Mouse (Mus musculus) spleen, adult 18-20 months (tissue): ENCODE measurements around the gene Arhgef6.

Experiments used
- DNase-seq, 2 experiments: peaks; one replicate each; pipeline ENCODE4 v3.0.0; 2022; ENCODE audit warnings: mixed read lengths in 2 of 2

The Arhgef6 gene

GRCm38 (mm10) chrX:57338371-57339211 lies at the start of gene Arhgef6:
Arhgef6 (minus strand) TSS chrX:57338729.
- DNase-seq = peak in 1 of 2 experiments; percentile 14

DNA sequence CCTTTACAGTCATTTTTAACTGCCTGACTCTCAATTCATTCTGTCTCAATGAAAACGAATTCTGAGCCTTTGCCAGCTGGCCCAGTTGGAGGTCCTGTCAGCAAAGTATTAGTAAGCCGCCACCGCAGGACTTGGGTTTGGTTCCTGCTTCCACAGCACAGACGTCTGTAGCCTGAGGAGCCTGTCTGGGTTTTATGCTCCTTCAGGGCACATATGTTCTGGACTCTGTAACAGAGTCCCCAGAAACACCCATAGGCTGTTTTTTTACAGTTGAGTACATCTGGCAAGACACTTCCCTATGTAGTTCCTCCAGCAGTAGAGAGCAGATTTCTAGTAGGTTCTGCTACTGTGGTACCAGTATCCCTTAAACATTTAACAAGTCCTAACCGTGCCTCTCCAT lies 42.4 kb upstream of the Arhgef6 start:
- DNase-seq = no peak

DNA sequence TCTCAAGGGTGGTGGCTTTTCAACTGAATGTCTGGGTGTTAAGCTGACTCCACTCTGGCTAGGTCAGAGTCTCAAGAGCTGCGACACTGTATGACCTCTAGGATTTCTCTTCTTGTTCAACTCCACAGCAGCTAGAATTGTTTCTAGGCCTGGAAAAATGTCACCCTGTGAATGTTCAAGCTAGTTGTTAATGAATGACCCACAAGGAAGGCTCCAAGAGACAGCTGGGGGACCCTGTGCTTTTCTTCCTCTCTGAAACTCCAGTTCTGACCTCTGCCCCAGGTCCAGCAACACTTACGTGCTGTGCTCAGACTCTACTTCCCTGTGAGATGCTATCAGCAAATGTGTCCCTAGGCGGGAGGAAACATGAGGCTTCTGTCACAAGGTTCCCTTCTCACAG lies 40.0 kb upstream of the Arhgef6 start:
- no peak for DNase-seq

DNA sequence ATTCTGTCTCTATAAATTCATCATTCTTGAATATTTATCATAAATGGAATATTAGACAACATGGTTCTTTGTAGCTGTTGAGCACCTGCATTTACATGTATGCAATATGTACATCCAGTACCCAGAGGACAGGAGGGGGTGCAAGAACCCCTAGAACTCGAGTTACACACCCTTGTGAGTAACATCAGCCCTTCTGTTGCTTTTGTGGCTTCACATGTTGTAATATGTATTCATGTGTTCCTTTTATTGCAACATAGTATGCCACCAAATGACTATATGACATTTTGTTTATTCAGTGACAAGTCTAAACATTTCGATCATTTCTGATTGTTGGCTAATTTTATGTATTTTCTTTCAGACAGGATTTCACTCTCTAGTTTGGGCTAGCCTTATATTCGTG lies 38.6 kb upstream of the Arhgef6 start:
- no peak for DNase-seq

DNA sequence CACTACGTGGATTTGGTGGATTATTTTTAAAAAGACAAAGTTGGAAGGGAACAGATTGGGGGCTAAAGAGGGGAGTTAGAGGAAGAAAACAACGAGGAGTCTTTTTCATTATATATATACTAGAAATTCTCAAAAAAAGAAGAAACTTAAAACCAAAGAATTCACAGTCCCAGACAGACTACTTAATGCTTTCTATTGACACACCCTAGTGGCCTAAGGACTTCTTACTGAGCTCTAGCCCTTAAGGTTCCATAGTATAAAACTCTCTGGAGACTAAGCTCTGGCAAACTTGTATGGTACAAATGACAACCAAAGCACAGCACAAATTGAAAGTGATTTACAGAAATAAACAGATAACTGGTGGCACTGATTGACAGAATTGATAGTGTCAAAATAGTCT lies 35.5 kb upstream of the Arhgef6 start:
- DNase-seq = no peak

- no peak for DNase-seq
These were observed 35.0 kb upstream of the Arhgef6 start for GRCm38 (mm10) chrX:57373543-57373942.

GRCm38 (mm10) chrX:57372965-57373364 lies 34.4 kb upstream of the Arhgef6 start:
- no peak for DNase-seq

- no peak for DNase-seq
These were observed 26.5 kb upstream of the Arhgef6 start for GRCm38 (mm10) chrX:57364891-57365569.

- no peak for DNase-seq
These were observed 20.8 kb upstream of the Arhgef6 start for GRCm38 (mm10) chrX:57359316-57359715.

- no peak for DNase-seq
These were observed 691 bp upstream of the Arhgef6 start for GRCm38 (mm10) chrX:57339220-57339619.

DNA sequence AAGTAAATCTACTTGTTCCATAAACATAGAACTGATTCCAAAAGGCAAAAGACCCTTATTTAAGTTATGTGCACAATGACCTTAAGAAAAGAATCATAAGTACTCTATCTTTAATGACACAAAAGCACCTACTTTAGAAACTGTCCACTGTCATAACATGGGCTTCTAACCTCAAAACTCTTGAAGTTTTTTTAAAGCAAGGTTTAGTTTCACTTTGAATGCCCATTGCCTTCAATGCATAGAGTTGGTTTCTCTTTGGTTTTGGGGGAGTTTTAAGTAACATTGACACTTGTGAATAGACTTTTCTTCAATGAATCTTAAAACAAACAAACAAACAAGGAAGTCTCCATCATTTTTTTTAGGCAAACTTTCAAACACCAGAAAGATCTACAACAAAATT lies 947 bp downstream of the Arhgef6 start:
- no peak for DNase-seq

- DNase-seq = peak in 1 of 2 experiments; percentile 10
These were observed 1.6 kb downstream of the Arhgef6 start for GRCm38 (mm10) chrX:57336958-57337357.

DNA sequence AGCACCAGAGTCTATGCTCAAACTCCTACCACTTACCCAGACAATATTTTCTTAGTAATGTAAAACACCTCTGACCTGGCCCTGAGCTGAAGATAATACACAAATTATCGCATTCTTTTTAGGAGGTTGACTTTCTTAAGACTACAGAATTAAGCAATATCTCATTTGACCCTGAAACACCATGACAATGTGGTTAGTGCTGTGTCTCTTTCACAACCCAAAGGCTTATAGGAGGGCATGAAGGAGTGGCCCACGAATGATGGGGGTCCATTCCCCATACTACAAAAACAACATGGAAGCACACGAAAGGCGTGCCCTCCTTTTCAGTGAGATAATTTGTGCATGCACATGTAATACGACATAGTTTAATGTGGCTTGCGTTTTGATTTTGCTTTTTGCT lies 3.2 kb downstream of the Arhgef6 start:
- no peak for DNase-seq

DNA sequence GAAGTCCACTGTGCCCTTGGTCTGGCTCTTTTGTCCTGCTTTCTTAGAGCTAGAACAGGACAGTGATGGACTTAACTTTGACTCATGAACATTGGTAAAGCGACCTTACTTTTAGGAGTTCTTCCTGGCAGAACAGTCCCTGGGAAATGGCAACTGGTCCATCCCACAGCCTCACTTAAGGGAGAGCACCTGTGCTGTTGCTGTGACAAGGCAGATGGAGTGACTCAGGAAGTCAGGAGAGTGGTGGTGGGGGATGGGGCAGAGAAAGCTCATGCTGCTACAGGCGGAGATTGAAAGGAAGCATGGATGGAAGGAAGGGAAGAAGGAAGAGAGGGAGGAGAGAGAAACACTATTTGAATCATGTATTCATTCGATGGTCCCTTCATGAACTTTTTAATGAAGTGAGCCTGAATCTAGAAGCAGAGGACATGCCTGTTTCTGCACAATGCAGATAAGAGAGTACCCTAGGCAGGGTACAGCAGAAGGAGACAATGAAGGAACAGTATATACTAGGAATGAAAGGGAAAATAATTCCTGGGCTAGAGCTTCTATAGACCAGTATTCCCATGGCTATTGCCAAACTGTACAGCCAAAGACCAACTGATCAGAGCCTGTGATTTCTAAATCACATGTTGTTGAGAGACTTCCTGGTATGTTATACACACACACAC lies 10.7 kb downstream of the Arhgef6 start:
- DNase-seq = no peak

GRCm38 (mm10) chrX:57326487-57327221 lies 11.9 kb downstream of the Arhgef6 start:
- DNase-seq = peak; percentile 24 to 41

DNA sequence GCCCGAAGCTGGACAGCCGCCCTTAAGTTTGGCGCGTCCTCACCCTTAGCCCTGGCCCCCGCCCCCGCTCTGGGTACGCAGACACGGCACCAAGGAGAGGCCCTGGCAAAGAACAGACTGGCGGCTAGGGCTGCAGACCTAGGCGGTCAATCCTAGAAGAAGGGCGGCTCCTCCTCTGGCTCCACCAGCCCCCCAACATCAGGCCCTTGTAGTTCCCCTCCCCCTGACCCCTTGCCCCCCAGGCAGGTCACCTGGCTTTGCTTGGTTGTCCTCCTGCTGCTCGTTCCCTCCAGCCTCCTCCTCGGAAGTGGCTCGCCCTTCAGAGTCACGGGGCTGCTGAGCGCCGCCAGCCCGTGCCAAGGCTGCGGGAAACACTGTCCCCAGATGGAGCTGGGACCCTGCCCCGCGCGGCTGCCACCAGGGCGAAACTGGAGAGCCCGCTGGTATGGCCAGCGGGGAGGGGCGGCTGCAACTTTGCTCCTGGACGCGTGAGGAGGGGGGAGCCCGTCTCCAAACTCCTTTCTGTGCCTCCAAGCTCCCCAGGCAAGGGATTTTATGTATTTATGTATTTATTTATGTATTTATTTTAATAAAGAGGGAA lies 12.6 kb downstream of the Arhgef6 start:
- no peak for DNase-seq

DNA sequence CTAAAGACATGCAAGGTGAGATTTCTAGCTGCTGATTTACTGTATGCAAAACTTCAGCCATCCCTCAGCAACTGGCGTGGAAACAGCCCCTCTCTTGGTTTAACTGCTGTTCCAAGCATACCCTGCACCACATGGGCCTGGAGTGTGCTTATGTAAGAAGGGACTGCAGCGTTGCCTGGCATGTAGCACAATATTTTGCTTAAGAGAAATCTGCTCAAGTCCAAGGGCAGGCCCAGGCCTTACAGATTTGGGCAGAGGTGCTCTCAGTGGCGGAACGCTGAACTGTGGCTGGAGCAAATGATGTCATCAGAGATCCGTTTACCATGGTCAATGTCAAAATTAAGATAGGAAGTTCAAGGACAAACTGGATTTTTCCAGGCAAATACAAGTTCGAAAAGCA lies 13.6 kb downstream of the Arhgef6 start:
- no peak for DNase-seq

- no peak for DNase-seq
These were observed 26.5 kb downstream of the Arhgef6 start for GRCm38 (mm10) chrX:57312066-57312465.

DNA sequence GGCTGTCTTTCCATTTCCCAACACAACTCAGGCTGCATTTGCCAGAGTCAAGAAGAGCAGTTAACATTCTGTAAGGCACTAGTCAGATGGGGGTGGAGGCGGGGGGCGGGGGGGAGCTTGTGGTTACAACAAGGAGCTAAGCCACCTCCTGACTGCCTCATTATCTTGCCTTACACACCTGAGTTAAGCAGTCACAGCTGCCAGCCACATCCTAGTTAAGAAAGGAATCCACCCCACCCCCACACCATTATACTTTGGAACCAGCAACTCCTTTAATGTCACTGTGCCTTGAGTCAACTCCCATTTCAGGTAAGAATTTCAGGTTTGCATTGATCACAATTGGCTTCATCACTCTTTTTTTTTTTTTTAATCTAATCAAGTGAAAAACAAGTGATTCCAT lies 28.5 kb downstream of the Arhgef6 start:
- DNase-seq = no peak

DNA sequence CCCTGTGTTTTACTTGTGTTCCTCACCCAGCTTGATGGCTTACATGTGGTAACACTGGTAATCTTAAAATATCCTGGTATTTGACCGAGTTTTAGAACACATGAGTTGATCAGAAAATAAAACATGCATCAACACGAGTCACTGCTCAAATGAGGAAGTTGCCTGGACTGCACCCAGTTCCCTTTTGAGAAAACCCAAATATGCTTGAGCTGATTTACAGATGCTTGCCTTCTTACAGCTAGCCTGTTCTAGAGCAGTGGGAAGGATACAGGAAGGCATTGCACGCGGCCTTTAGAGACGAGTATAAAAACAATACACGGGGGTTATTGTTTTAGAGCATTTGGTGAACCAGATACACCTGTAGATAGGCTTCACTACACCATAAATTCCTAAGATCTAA lies 31.8 kb downstream of the Arhgef6 start:
- DNase-seq = peak; percentile 8 to 9

GRCm38 (mm10) chrX:57304784-57305287 lies 33.7 kb downstream of the Arhgef6 start:
- peak; percentile 34 to 38 for DNase-seq

GRCm38 (mm10) chrX:57303188-57303878 lies 35.2 kb downstream of the Arhgef6 start:
- no peak for DNase-seq
